Mouse (Mus musculus) spleen, adult 2 months (tissue): ENCODE results near the gene Apoh. TPM values are rescaled to one million over a fixed set of nuclear protein-coding genes. Genes with fewer than 3 reads are reported as not detected.

Experiments used
- DNase-seq, 2 experiments: peaks; one replicate each; pipeline versions ENCODE4 v3.0.0 to v3.0.0-alpha.2; 2012 to 2021; ENCODE audit warnings: low spot score in 2 of 2, low read depth in 1 of 2
- H3K27ac ChIP-seq: fragments of 200-500 bp; 2 replicates; pipeline ENCODE4 v1.5.1; 2012; ENCODE audit warnings: low read length, inconsistent platforms; ENCODE audit not compliant: insufficient read depth
- H3K27me3 ChIP-seq: fragments of 200-500 bp; 2 replicates; pipeline ENCODE4 v1.6.1; 2012; ENCODE audit warnings: mild to moderate bottlenecking, moderate library complexity, low read length, inconsistent platforms; ENCODE audit not compliant: control insufficient read depth, insufficient read depth
- H3K36me3 ChIP-seq: fragments of 200-500 bp; 2 replicates; pipeline ENCODE4 v1.6.1; 2012; ENCODE audit warnings: mild to moderate bottlenecking, low read length, inconsistent platforms; ENCODE audit not compliant: control insufficient read depth, insufficient read depth
- H3K4me1 ChIP-seq: fragments of 200-500 bp; 2 replicates; pipeline ENCODE4 v1.6.1; 2011; ENCODE audit warnings: inconsistent platforms; ENCODE audit not compliant: control insufficient read depth, insufficient read depth, insufficient read length
- H3K4me3 ChIP-seq: fragments of 200-500 bp; 2 replicates; pipeline ENCODE4 v1.5.1; 2011; ENCODE audit warnings: mild to moderate bottlenecking, inconsistent platforms; ENCODE audit not compliant: insufficient read depth, insufficient read length; ENCODE audit errors: extremely low read depth
- CTCF ChIP-seq: fragments of 200-500 bp; IDR thresholded peaks from 2 replicates; pipeline ENCODE4 v1.5.1; 2011; ENCODE audit warnings: mild to moderate bottlenecking, inconsistent platforms; ENCODE audit not compliant: insufficient read depth, insufficient read length, insufficient replicate concordance; ENCODE audit errors: extremely low read depth
- POLR2A ChIP-seq: fragments of 200-500 bp; IDR thresholded peaks from 2 replicates; pipeline ENCODE4 v1.6.1; 2011; ENCODE audit warnings: low read depth, low read length, inconsistent platforms
- WGBS: fragments of 180-500 bp; shearing (Covaris S2); methylation state at CpG from one replicate; pipeline ENCODE4 v1.1.7; 2018; 5-methylcytosine and 5-hydroxymethylcytosine counted together
- polyA plus RNA-seq: library from polyadenylated mRNA; depleted of rRNA; stranded (reverse); fragments of >200 nt; gene quantifications from 2 replicates; pipeline ENCODE4 v1.2.3, GENCODE M21; 2012

Apoh gene
- polyA plus RNA-seq, 1 experiment, result not detected

- TF ChIP-seq POLR2A (no peak), CTCF (no peak)
- H3K27ac ChIP-seq, result no peak overlapping the region
- DNase-seq, result no peak
- no peak overlapping the region for H3K4me3 ChIP-seq
- H3K36me3 ChIP-seq, result no peaks in the 10 kb centered on the region
- no peaks in the 10 kb centered on the region for H3K4me1 ChIP-seq
- no peaks in the 10 kb centered on the region for H3K27me3 ChIP-seq
- whole genome bisulfite sequencing, result 93% methylated on average over 6 of the region's 6 CpGs
Observed at GRCm38 (mm10) chr11:108301036-108301435, 42.1 kb upstream of the Apoh start.

- no peak for DNase-seq
- H3K27me3 ChIP-seq, result no peaks in the 10 kb centered on the region
- H3K4me3 ChIP-seq, result no peak overlapping the region
- WGBS, result 87% methylated on average over 10 of the region's 10 CpGs
- no peak overlapping the region for H3K27ac ChIP-seq
- TF ChIP-seq CTCF (no peak), POLR2A (no peak)
- no peaks in the 10 kb centered on the region for H3K4me1 ChIP-seq
- no peaks in the 10 kb centered on the region for H3K36me3 ChIP-seq
Observed at GRCm38 (mm10) chr11:108301796-108302490, 41.2 kb upstream of the Apoh start.

GRCm38 (mm10) chr11:108303787-108304186, 39.4 kb upstream of the Apoh start:
- Histone ChIP-seq H3K4me3 (no peak overlapping the region), H3K27ac (no peak overlapping the region), H3K4me1 (no peaks in the 10 kb centered on the region), H3K36me3 (no peaks in the 10 kb centered on the region), H3K27me3 (no peaks in the 10 kb centered on the region)
- no peak for DNase-seq
- WGBS, result 91% methylated on average over 4 of the region's 4 CpGs
- TF ChIP-seq POLR2A (no peak), CTCF (no peak)

- no peak overlapping the region for H3K4me3 ChIP-seq
- no peak for DNase-seq
- H3K36me3 ChIP-seq, result no peaks in the 10 kb centered on the region
- TF ChIP-seq CTCF (no peak), POLR2A (no peak)
- no peak overlapping the region for H3K27ac ChIP-seq
- no peaks in the 10 kb centered on the region for H3K27me3 ChIP-seq
- WGBS, result 86% methylated on average over 7 of the region's 7 CpGs
- peaks cover 5% of the 10 kb centered on the region; the same call in 1 of the 2 replicates for H3K4me1 ChIP-seq
Observed at GRCm38 (mm10) chr11:108307258-108307657, 35.9 kb upstream of the Apoh start.

GRCm38 (mm10) chr11:108308253-108308652, 34.9 kb upstream of the Apoh start:
- no peak overlapping the region for H3K4me3 ChIP-seq
- peaks cover 10% of the 10 kb centered on the region for H3K4me1 ChIP-seq
- no peaks in the 10 kb centered on the region for H3K36me3 ChIP-seq
- DNase-seq, result no peak
- TF ChIP-seq CTCF (no peak), POLR2A (no peak)
- H3K27me3 ChIP-seq, result no peaks in the 10 kb centered on the region
- no peak overlapping the region for H3K27ac ChIP-seq
- 89% methylated on average over 5 of the region's 5 CpGs for WGBS

- 92% methylated on average over 5 of the region's 5 CpGs for WGBS
- no peak overlapping the region for H3K27ac ChIP-seq
- no peak for DNase-seq
- H3K27me3 ChIP-seq, result no peaks in the 10 kb centered on the region
- H3K36me3 ChIP-seq, result no peaks in the 10 kb centered on the region
- TF ChIP-seq POLR2A, result no peak
- TF ChIP-seq CTCF, result no peak
- no peak overlapping the region for H3K4me3 ChIP-seq
- H3K4me1 ChIP-seq, result peaks cover 10% of the 10 kb centered on the region
Observed at GRCm38 (mm10) chr11:108309791-108310190, 33.4 kb upstream of the Apoh start.

GRCm38 (mm10) chr11:108311912-108312311, 31.2 kb upstream of the Apoh start:
- Histone ChIP-seq H3K27me3 (no peaks in the 10 kb centered on the region), H3K36me3 (no peaks in the 10 kb centered on the region), H3K4me1 (peaks cover 10% of the 10 kb centered on the region), H3K27ac (no peak overlapping the region), H3K4me3 (no peak overlapping the region)
- 3% methylated on average over 2 of the region's 2 CpGs for WGBS
- no peak for DNase-seq
- TF ChIP-seq POLR2A (no peak), CTCF (no peak)
